Mouse (Mus musculus) testis, adult 2 months (tissue): ENCODE data around the gene Lin37. TPM values are rescaled to one million over a fixed set of nuclear protein-coding genes. Genes with fewer than 3 reads are reported as not detected.
A peak's percentile ranks its signal among the peaks of the same experiment; 100 is the strongest.

Experiments
- H3K27ac ChIP-seq: fragments of 200-500 bp; 2 replicates; pipeline ENCODE4 v1.5.1; 2012; ENCODE audit warnings: low read depth, low read length; ENCODE audit not compliant: control insufficient read depth, insufficient read depth
- H3K27me3 ChIP-seq: fragments of 200-500 bp; 2 replicates; pipeline ENCODE4 v1.6.1; 2012; ENCODE audit warnings: mild to moderate bottlenecking, low read length, moderate library complexity; ENCODE audit not compliant: control insufficient read depth, insufficient read depth
- H3K36me3 ChIP-seq: fragments of 200-500 bp; 2 replicates; pipeline ENCODE4 v1.6.1; 2012; ENCODE audit warnings: mild to moderate bottlenecking, low read length; ENCODE audit not compliant: control insufficient read depth, insufficient read depth
- H3K4me1 ChIP-seq: fragments of 200-500 bp; 2 replicates; pipeline ENCODE4 v1.6.1; 2012; ENCODE audit warnings: low read length; ENCODE audit not compliant: control insufficient read depth, insufficient read depth
- H3K4me3 ChIP-seq: fragments of 200-500 bp; 2 replicates; pipeline ENCODE4 v1.5.1; 2012; ENCODE audit warnings: low read depth, mild to moderate bottlenecking, low read length, moderate library complexity, mixed read lengths; ENCODE audit not compliant: control insufficient read depth
- CTCF ChIP-seq: fragments of 200-500 bp; IDR thresholded peaks from 2 replicates; pipeline ENCODE4 v1.5.1; 2012; ENCODE audit warnings: low read depth, mild to moderate bottlenecking, inconsistent platforms, low read length, moderate library complexity; ENCODE audit not compliant: control insufficient read depth, insufficient read depth, insufficient replicate concordance
- POLR2A ChIP-seq: fragments of 200-500 bp; IDR thresholded peaks from 2 replicates; pipeline ENCODE4 v1.6.1; 2012; ENCODE audit warnings: low read depth, mild to moderate bottlenecking, inconsistent platforms, low read length, moderate library complexity; ENCODE audit not compliant: control insufficient read depth
- polyA plus RNA-seq: library from polyadenylated mRNA; depleted of rRNA; stranded (reverse); fragments of >200 nt; gene quantifications from 2 replicates; pipeline ENCODE4 v1.2.3, GENCODE M21; 2012

Lin37 gene
- polyA plus RNA-seq, 1 experiment: 47.0 TPM

DNA sequence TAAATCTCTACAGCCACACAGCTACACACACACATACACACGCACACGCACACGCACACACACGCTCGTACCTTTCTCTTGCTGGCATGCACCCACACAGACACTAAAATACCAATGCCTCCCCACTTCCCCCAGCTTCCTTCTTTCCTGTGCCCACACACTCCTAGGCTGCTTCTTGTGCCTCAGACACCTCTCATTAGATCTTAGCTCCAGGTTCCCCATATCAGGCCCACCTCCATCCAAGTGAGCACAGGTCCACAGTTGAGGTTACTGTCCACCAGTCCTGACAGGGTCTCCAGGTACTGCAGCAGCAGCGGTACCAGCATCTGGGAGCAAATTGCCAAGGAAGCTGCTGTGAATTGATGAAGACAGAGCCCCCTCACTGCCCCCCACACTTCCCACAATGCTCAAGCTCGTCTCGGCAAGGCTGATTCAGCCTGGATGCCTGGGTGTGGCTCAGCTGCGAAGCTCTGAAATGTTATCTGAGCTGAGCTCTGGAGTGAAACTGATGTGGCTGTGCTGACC, 28.3 kb downstream of the Lin37 start:
- no peak for TF ChIP-seq CTCF
- TF ChIP-seq POLR2A: no peak
- no peak overlapping the region for H3K4me3 ChIP-seq
- H3K27ac ChIP-seq: no peak overlapping the region
- peaks cover 10% of the 10 kb centered on the region for H3K36me3 ChIP-seq
- peaks cover 28% of the 10 kb centered on the region for H3K4me1 ChIP-seq
- H3K27me3 ChIP-seq: no peaks in the 10 kb centered on the region

DNA sequence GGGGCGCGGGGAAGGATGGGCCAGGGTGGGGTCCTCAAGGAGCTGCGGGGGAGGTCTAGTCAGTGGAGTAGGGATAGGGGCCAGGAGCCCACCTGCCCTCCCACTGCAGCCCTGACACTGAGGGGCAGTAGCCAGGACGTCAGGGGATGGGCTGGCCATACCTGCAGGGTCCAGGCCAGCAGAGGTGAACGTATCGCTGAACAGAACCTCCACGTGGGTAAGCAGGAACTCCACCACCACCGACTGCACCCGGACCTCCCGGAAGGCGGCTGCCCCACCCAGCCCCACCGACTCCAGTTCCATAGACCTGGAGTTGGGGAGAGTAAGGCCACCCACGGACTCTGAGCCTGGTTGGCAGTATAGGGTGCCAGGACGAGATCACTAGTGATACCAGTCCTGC, 32.7 kb downstream of the Lin37 start:
- TF ChIP-seq CTCF (no peak), POLR2A (0 out of 2 replicates have a peak, but pooled peaks have one; percentile 11)
- Histone ChIP-seq H3K27ac (no peak overlapping the region), H3K36me3 (peaks cover 10% of the 10 kb centered on the region)

GRCm38 (mm10) chr7:30526399-30526798, 33.2 kb downstream of the Lin37 start:
- Histone ChIP-seq H3K4me1 (peaks cover 17% of the 10 kb centered on the region), H3K27me3 (no peaks in the 10 kb centered on the region), H3K27ac (no peak overlapping the region), H3K36me3 (peaks cover 10% of the 10 kb centered on the region), H3K4me3 (no peak overlapping the region)
- TF ChIP-seq POLR2A (no peak), CTCF (no peak)

More for the DNA sequence above, 32.7 kb downstream of the Lin37 start:
- peaks cover 17% of the 10 kb centered on the region for H3K4me1 ChIP-seq
- peak overlapping the region; percentile 33 for H3K4me3 ChIP-seq
- no peaks in the 10 kb centered on the region for H3K27me3 ChIP-seq

GRCm38 (mm10) chr7:30525954-30526353, 33.7 kb downstream of the Lin37 start:
- H3K4me1 ChIP-seq: peaks cover 17% of the 10 kb centered on the region
- TF ChIP-seq CTCF (no peak), POLR2A (no peak)
- no peak overlapping the region for H3K27ac ChIP-seq
- peaks cover 10% of the 10 kb centered on the region for H3K36me3 ChIP-seq
- H3K27me3 ChIP-seq: no peaks in the 10 kb centered on the region
- no peak overlapping the region for H3K4me3 ChIP-seq

DNA sequence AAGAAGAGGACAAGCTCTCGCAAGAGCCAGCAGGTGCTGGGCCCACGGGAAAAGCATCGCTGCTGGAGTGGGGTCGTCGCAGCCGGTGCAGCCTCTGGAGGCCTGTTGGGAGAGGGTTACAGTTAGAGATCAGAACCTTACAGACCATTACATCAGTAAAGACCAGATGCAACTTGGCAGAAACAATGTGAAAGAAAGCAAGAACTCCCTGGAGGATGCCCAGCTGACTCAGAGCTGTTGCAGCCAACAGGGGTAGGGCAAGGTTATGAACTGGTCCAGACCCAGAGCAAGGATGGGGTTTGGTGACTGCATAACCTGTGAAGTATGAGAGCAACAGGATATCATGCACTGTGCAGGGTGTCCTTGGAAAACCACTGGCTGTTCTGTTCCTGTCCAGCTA, 35.2 kb downstream of the Lin37 start:
- peaks cover 6% of the 10 kb centered on the region for H3K36me3 ChIP-seq
- TF ChIP-seq CTCF: no peak
- no peak for TF ChIP-seq POLR2A
- no peak overlapping the region for H3K4me3 ChIP-seq

DNA sequence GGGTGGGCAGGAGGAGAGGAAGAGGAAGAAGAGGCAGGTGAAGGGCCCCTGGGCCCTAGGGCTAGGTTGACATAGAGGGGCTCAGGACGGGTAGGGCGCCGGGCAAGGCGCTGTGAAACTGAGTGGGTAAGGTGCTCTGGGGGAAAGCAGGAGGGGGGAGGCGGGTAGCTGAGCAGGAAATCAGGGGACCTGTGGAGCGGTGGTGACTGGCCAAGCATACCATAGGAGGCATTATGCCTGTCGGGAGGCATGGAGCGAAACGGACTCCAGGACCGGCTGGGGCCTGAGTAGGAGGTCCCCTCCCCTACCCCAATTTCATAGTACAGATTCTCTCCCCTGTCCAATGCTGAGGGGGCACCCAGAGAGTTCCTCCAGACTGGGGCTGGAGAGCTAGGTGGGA, 36.8 kb downstream of the Lin37 start:
- H3K4me1 ChIP-seq: peaks cover 20% of the 10 kb centered on the region
- no peaks in the 10 kb centered on the region for H3K27me3 ChIP-seq
- no peak overlapping the region for H3K27ac ChIP-seq
- no peak overlapping the region for H3K4me3 ChIP-seq
- H3K36me3 ChIP-seq: peaks cover 2% of the 10 kb centered on the region; the same call in 1 of the 2 replicates
- TF ChIP-seq CTCF (no peak), POLR2A (no peak; the same call in 1 of the 2 replicates)

More for the DNA sequence above, 35.2 kb downstream of the Lin37 start:
- no peaks in the 10 kb centered on the region for H3K27me3 ChIP-seq
- H3K4me1 ChIP-seq: peaks cover 17% of the 10 kb centered on the region
- no peak overlapping the region for H3K27ac ChIP-seq

- no peak overlapping the region for H3K4me3 ChIP-seq
These were observed 38.8 kb downstream of the Lin37 start for GRCm38 (mm10) chr7:30520856-30521255.

More at GRCm38 (mm10) chr7:30520856-30521255, 38.8 kb downstream of the Lin37 start:
- Histone ChIP-seq H3K27me3 (no peaks in the 10 kb centered on the region), H3K27ac (no peak overlapping the region), H3K36me3 (no peaks in the 10 kb centered on the region), H3K4me1 (peaks cover 11% of the 10 kb centered on the region)
- TF ChIP-seq CTCF (no peak), POLR2A (no peak)
